Mouse (Mus musculus): ENCODE measurements around the gene Tpra1. TPM values are rescaled to one million over a fixed set of nuclear protein-coding genes. Genes with fewer than 3 reads are reported as not detected.

Tpra1 gene
- polyA plus RNA-seq, 1 experiment from 2014 or later, result 42.8 TPM

GRCm38 (mm10) chr6:88872811-88873210 is 29.2 kb upstream of the Tpra1 start:
- no peaks in the 10 kb centered on the region for H3K36me3 ChIP-seq
- 0 out of 2 replicates have a peak overlapping the region, but pooled peaks have one; percentile 5 for H3K9ac ChIP-seq
- H3K27me3 ChIP-seq (replicated peaks), result peaks cover 25% of the 10 kb centered on the region
- H3K4me1 ChIP-seq (replicated peaks), result peaks cover 15% of the 10 kb centered on the region
- H3K4me3 ChIP-seq, result no peak overlapping the region
- H3K4me2 ChIP-seq, result peak overlapping the region; percentile 16; the same call in 1 of the 2 replicates
- 27% methylated on average over 7 of the region's 7 CpGs for WGBS
- no peak for ATAC-seq (ENCODE audit: insufficient number of reproducible peaks, low FRiP score)
- no peaks in the 10 kb centered on the region for H3K9me3 ChIP-seq (replicated peaks)
- H3K27ac ChIP-seq (ENCODE audit: poor library complexity, severe bottlenecking), result no peak overlapping the region

- WGBS, result 5% methylated on average over 67 of the region's 74 CpGs
- no peaks in the 10 kb centered on the region for H3K9me3 ChIP-seq (replicated peaks)
- 0 out of 2 replicates have a peak, but pooled peaks have one; percentile 24 for ATAC-seq (ENCODE audit: insufficient number of reproducible peaks, low FRiP score)
- H3K36me3 ChIP-seq, result no peaks in the 10 kb centered on the region
- peaks cover 25% of the 10 kb centered on the region for H3K27me3 ChIP-seq (replicated peaks)
- H3K4me1 ChIP-seq (replicated peaks), result peaks cover 15% of the 10 kb centered on the region
- peak overlapping the region; percentile 82 for H3K9ac ChIP-seq
- H3K27ac ChIP-seq (ENCODE audit: poor library complexity, severe bottlenecking), result no peak overlapping the region
- H3K4me2 ChIP-seq, result peak overlapping the region; percentile 98
- peak overlapping the region; percentile 81 for H3K4me3 ChIP-seq
Measured at GRCm38 (mm10) chr6:88873965-88874867, 27.8 kb upstream of the Tpra1 start.

- ATAC-seq (ENCODE audit: insufficient number of reproducible peaks, low FRiP score), result peak; percentile 58
- H3K27ac ChIP-seq (ENCODE audit: poor library complexity, severe bottlenecking), result no peak within 1 kb of the TSS
- WGBS, result 16% methylated on average over 62 of the region's 63 CpGs
- H3K36me3 ChIP-seq, result 0 out of 2 replicates have a peak, but pooled peaks cover 1% of the 10 kb centered on the region
- H3K4me2 ChIP-seq, result peak within 1 kb of the TSS; percentile 98
- peak within 1 kb of the TSS; percentile 82 for H3K9ac ChIP-seq
- peaks cover 25% of the 10 kb centered on the region for H3K27me3 ChIP-seq (replicated peaks)
- peak within 1 kb of the TSS; percentile 81 for H3K4me3 ChIP-seq
- H3K4me1 ChIP-seq (replicated peaks), result peaks cover 15% of the 10 kb centered on the region
- H3K9me3 ChIP-seq (replicated peaks), result no peaks in the 10 kb centered on the region
Measured at GRCm38 (mm10) chr6:88874868-88875508, 27.1 kb upstream of the Tpra1 start, which contains the start of gene Podxl2. Gene Podxl2, minus strand, starts transcription at chr6:88875044.

- Histone ChIP-seq H3K9me3 (replicated peaks) (no peaks in the 10 kb centered on the region), H3K4me3 (no peak overlapping the region), H3K27me3 (replicated peaks) (peaks cover 9% of the 10 kb centered on the region; the same call in 1 of the 2 replicates), H3K36me3 (peaks cover 42% of the 10 kb centered on the region), H3K4me2 (no peak overlapping the region), H3K4me1 (replicated peaks) (no peaks in the 10 kb centered on the region), H3K27ac (ENCODE audit: poor library complexity, severe bottlenecking) (no peak overlapping the region), H3K9ac (no peak overlapping the region)
- no peak for ATAC-seq (ENCODE audit: insufficient number of reproducible peaks, low FRiP score)
- WGBS, result 73% methylated on average over 4 of the region's 4 CpGs
Measured at GRCm38 (mm10) chr6:88879471-88879870, 22.6 kb upstream of the Tpra1 start.

- 90% methylated on average over 7 of the region's 7 CpGs for WGBS
Measured at GRCm38 (mm10) chr6:88881334-88881733, 20.7 kb upstream of the Tpra1 start.

GRCm38 (mm10) chr6:88884195-88884594 is 17.9 kb upstream of the Tpra1 start:
- 91% methylated on average over 10 of the region's 10 CpGs for WGBS

More at GRCm38 (mm10) chr6:88881334-88881733, 20.7 kb upstream of the Tpra1 start:
- no peaks in the 10 kb centered on the region for H3K9me3 ChIP-seq (replicated peaks)
- no peaks in the 10 kb centered on the region for H3K4me1 ChIP-seq (replicated peaks)
- H3K36me3 ChIP-seq, result peaks cover 60% of the 10 kb centered on the region
- no peak overlapping the region for H3K9ac ChIP-seq
- H3K4me2 ChIP-seq, result no peak overlapping the region
- H3K27me3 ChIP-seq (replicated peaks), result no peaks in the 10 kb centered on the region
- H3K27ac ChIP-seq (ENCODE audit: poor library complexity, severe bottlenecking), result no peak overlapping the region
- ATAC-seq (ENCODE audit: insufficient number of reproducible peaks, low FRiP score), result no peak
- no peak overlapping the region for H3K4me3 ChIP-seq

GRCm38 (mm10) chr6:88884690-88885089 is 17.4 kb upstream of the Tpra1 start:
- Histone ChIP-seq H3K36me3 (peaks cover 93% of the 10 kb centered on the region), H3K4me3 (no peak overlapping the region), H3K27me3 (replicated peaks) (no peaks in the 10 kb centered on the region), H3K27ac (ENCODE audit: poor library complexity, severe bottlenecking) (no peak overlapping the region), H3K4me1 (replicated peaks) (no peaks in the 10 kb centered on the region; the same call in 1 of the 2 replicates), H3K4me2 (no peak overlapping the region), H3K9me3 (replicated peaks) (no peaks in the 10 kb centered on the region), H3K9ac (no peak overlapping the region)
- ATAC-seq (ENCODE audit: insufficient number of reproducible peaks, low FRiP score), result no peak
- 95% methylated on average over 17 of the region's 17 CpGs for WGBS

More at GRCm38 (mm10) chr6:88884195-88884594, 17.9 kb upstream of the Tpra1 start:
- H3K4me2 ChIP-seq, result no peak overlapping the region
- peaks cover 88% of the 10 kb centered on the region for H3K36me3 ChIP-seq
- ATAC-seq (ENCODE audit: insufficient number of reproducible peaks, low FRiP score), result no peak
- no peak overlapping the region for H3K27ac ChIP-seq (ENCODE audit: poor library complexity, severe bottlenecking)
- no peaks in the 10 kb centered on the region for H3K4me1 ChIP-seq (replicated peaks)
- no peaks in the 10 kb centered on the region for H3K27me3 ChIP-seq (replicated peaks)
- H3K9me3 ChIP-seq (replicated peaks), result no peaks in the 10 kb centered on the region
- no peak overlapping the region for H3K9ac ChIP-seq
- no peak overlapping the region for H3K4me3 ChIP-seq

- Histone ChIP-seq H3K9ac (no peak overlapping the region), H3K9me3 (replicated peaks) (no peaks in the 10 kb centered on the region), H3K4me2 (no peak overlapping the region), H3K27me3 (replicated peaks) (no peaks in the 10 kb centered on the region), H3K27ac (ENCODE audit: poor library complexity, severe bottlenecking) (no peak overlapping the region), H3K4me3 (no peak overlapping the region), H3K4me1 (replicated peaks) (no peaks in the 10 kb centered on the region; the same call in 1 of the 2 replicates), H3K36me3 (peaks cover 98% of the 10 kb centered on the region)
- no peak for ATAC-seq (ENCODE audit: insufficient number of reproducible peaks, low FRiP score)
- WGBS, result 94% methylated on average over 12 of the region's 12 CpGs
Measured at GRCm38 (mm10) chr6:88885644-88886416, 16.2 kb upstream of the Tpra1 start.

GRCm38 (mm10) chr6:88886417-88886967 is 15.6 kb upstream of the Tpra1 start:
- H3K9ac ChIP-seq, result no peak overlapping the region
- 95% methylated on average over 2 of the region's 2 CpGs for WGBS
- ATAC-seq (ENCODE audit: insufficient number of reproducible peaks, low FRiP score), result no peak
- no peaks in the 10 kb centered on the region for H3K27me3 ChIP-seq (replicated peaks)
- no peaks in the 10 kb centered on the region; the same call in 1 of the 2 replicates for H3K4me1 ChIP-seq (replicated peaks)
- no peak overlapping the region for H3K4me2 ChIP-seq
- peaks cover 99% of the 10 kb centered on the region for H3K36me3 ChIP-seq
- no peak overlapping the region for H3K4me3 ChIP-seq
- no peak overlapping the region for H3K27ac ChIP-seq (ENCODE audit: poor library complexity, severe bottlenecking)
- H3K9me3 ChIP-seq (replicated peaks), result no peaks in the 10 kb centered on the region

- Histone ChIP-seq H3K4me2 (no peak overlapping the region), H3K27ac (ENCODE audit: poor library complexity, severe bottlenecking) (no peak overlapping the region), H3K9ac (no peak overlapping the region), H3K4me1 (replicated peaks) (no peaks in the 10 kb centered on the region; the same call in 1 of the 2 replicates), H3K4me3 (no peak overlapping the region), H3K27me3 (replicated peaks) (no peaks in the 10 kb centered on the region), H3K36me3 (peaks cover 98% of the 10 kb centered on the region), H3K9me3 (replicated peaks) (no peaks in the 10 kb centered on the region)
- WGBS, result 84% methylated on average over 13 of the region's 13 CpGs
- no peak for ATAC-seq (ENCODE audit: insufficient number of reproducible peaks, low FRiP score)
Measured at GRCm38 (mm10) chr6:88889410-88890042, 12.5 kb upstream of the Tpra1 start.

Data from heart, embryonic 12.5 days (tissue).